Mouse (Mus musculus) MN1 (cell line): ENCODE measurements at regions not wholly inside any gene's neighbourhood (a gene's known extent, or its start where the extent isn't known, plus 50 kb on each side); places are given as distances from the start of the nearest gene placed in this dataset.

ENCODE experiments used
- DNase-seq: peaks from one replicate; pipeline ENCODE4 v3.0.0-alpha.2; 2016; ENCODE audit warnings: low spot score

GRCm38 (mm10) chr7:36940611-36941010 lies 242.7 kb downstream of the Tshz3 start:
- no peak for DNase-seq

GRCm38 (mm10) chr7:36945024-36945815 lies 247.3 kb downstream of the Tshz3 start:
- no peak for DNase-seq

DNA sequence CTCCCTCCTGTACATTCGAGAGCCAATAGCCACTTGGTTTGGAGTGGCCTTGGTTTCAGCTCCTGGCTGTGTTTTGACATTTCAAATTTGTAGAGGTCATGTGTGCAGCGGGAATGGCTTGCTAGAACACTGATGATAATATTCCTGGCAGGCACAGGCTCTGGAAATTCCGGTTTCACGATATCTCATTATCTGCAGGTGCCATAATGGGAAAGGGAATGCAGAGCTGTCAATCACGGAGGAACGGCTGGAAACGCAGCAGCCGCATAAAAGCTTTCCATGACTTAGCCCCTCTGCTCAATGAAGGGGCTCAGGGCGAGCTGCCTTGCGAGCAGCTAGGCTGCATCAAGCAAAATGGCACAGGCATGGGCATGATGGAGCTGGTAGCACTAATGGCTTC lies 251.6 kb downstream of the Tshz3 start:
- DNase-seq: no peak

- DNase-seq: no peak
Measured at GRCm38 (mm10) chr7:36955376-36955775, 257.5 kb downstream of the Tshz3 start.

DNA sequence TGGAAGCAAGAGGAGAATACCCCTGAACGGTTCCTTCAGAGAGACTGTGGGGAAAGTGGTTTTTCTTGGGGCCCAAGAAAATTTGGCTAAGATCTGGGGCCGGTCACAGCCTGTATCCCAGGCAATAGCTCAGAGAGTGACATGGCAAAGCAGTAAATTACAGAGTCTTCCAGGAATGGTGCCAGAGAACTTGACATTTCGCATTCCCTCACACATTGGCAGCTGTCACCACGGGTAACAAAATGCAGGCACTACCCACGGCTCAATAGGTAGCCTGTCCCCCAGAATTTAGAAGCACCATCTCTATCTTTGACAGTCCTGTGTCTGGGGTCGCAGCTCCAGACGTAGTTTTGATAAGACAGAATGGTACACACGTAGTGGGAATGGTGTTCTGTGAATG lies 260.3 kb downstream of the Tshz3 start:
- DNase-seq: no peak

DNA sequence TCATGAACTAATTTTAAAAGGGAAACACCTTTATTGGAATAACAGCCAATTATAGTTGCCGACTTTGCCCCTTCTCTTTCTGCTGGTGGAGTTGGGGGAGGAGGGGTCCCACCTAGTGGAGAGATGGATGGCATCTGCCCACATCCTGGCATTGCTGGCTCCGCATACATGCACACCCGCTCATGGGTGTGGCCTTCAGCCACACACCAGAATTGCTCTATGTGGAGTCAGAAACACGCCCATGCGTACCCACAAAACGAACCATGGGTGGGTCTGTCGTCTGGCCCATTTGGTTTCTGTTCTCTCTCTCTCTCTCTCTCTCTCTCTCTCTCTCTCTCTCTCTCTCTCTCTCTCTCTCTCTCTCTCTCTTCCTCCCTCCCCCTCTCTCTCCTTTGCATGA lies 273.9 kb downstream of the Tshz3 start:
- DNase-seq: no peak

- DNase-seq: no peak
Measured at GRCm38 (mm10) chr7:36973654-36974320, 275.9 kb downstream of the Tshz3 start.

DNA sequence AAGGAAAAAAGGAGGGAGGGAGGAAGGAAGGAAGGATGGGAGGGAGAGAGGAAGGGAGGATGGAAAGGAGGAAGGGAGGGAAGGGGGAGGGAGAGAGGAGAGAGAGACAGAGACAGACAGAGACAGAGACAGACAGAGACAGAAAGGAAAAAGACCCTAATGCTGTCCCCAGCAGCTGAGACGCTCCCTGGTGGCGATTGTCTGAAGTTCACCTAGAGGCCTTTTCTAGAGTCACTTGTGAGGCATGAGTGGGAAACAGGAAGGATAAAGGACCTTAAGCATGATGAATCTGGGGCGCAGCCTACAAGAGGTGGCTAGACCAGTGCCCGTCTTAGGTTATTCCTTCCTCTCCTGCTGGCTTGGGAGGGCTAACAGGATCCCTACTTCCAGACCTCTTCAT lies 276.7 kb downstream of the Tshz3 start:
- no peak for DNase-seq

- no peak for DNase-seq
Measured at GRCm38 (mm10) chr7:36975475-36975874, 277.6 kb downstream of the Tshz3 start.

- no peak for DNase-seq
Measured at GRCm38 (mm10) chr7:36977819-36978218, 279.9 kb downstream of the Tshz3 start.

GRCm38 (mm10) chr7:36989380-36989779 lies 291.5 kb downstream of the Tshz3 start:
- DNase-seq: no peak

GRCm38 (mm10) chr7:37004601-37005000 lies 306.7 kb downstream of the Tshz3 start:
- DNase-seq: no peak

- DNase-seq: no peak
Measured at GRCm38 (mm10) chr7:37005701-37006100, 307.8 kb downstream of the Tshz3 start.

DNA sequence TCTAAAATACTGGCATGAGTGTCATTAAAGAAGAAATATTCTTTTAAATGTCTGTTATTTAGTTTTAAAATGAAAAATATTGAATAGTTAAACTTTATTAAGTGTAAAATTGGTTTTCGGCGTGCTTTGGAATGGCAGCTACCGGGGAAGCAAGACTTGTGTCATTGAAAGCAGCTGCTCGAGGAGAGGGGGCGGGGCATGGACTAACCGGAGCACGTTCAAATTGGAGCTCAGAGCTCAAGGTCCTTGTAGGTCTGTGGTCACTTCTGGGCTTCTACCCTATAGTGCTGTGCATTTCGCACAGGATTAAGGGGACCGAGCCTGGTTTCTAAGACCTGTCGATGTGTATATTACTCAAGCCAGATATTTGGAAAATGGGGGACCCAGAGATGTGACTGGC lies 309.0 kb downstream of the Tshz3 start:
- no peak for DNase-seq

DNA sequence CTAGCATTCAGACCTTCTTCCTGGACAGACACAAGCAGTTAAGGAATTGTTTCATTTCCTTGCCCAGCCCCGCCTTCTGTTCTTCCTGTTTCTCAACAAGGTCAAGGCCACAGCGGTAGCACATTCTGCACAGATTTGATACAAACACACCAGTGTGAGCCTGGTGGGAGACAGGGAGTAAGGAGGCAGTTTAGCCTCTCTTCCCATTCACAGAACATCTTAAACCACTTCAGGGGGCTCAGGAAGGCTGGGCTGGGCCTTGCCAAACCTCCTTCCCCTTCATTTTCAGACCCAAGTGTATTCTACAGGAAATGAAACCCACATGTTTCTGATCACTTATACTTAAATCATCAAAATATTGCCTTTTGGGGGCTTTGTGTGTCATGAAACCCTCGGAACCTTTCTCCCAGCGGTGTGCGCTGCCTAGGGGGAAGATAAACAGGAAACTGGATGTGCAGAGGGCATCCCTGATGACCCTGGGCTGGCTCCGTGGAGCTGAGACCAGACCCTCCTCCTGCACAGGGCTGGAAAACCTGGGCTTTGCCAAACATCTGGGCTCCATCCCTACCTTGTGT lies 313.3 kb downstream of the Tshz3 start:
- no peak for DNase-seq

DNA sequence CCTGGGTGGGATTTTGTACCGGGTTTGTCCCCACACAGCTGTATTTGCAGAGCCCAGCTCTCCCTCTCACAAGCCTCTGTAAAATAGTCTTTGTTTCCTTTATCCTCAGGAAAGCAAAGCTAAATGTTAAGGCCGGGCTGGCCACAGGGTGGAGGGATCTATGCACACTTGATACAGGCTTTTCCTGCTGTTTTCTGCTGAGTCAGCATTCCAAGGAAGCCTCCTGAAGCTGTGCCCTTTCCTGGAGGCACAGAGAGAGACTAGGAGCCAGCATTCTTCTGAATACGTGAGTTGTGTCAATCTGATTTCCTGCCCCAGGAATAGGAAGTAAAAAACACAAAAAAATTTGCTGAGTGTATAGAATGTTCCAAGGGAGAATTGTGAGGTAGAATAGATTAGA lies 322.2 kb downstream of the Tshz3 start:
- DNase-seq: no peak

GRCm38 (mm10) chr7:37024501-37025025 lies 326.6 kb downstream of the Tshz3 start:
- DNase-seq: no peak

DNA sequence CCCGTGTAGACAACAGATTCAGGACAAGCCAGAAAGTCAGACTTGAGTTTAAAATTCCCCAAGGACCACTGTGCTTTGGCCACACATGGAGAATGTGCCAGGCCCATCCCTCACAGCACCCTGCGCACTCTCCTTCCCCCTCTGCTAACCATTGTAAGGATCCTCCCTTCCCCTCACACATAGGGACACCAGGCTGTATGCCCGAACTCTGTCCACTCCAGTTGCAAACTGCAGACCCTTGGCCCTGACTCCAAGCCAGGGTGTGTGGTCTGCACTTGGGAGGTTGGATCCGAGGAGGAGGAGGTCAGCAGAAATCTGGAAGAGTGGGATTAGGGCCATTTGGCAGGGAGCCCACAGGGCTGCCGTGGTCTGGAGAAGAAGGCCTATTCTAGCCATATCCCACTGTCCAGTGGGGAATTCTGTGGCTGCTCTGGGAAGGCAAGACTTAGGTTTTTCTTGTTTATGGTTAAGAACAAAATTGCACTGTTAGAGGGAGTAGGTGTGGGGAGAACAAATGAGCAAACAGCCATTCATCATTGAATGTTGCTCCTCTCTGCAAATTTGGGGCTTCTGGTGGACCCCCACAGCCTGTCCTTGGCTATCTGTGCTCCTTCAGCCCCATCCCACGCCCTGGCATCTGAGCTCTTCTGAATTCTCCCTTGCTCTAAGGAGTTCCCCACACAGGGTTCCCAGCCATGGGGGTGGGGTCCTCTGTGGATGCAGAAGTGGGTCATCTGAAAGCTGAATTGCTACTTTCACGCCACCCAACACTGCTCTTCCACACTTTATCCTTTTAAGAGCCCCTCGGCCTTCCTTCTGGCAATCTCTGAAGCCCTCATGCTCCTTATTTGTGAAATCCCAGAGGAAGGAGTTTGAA lies 366.9 kb downstream of the Tshz3 start:
- DNase-seq: no peak

DNA sequence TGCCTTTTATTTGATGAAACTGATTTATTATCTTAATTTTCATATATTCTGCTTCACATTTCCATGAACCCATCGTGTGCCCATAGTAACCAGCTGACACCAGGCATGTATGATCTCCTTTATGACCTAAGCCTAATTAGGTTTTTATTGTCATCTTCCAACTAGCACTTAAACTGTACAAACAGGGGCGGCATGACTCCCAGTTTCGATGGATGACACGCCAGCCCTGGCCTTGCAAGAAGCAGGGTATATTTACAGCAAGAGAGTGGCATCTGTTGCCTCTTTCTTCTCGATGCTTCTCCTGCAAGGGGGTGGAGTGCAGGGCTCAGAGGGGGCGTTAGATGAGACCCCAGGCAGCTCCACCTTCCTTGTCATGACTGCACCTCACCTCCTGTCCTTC lies 379.8 kb downstream of the Tshz3 start:
- DNase-seq: no peak

DNA sequence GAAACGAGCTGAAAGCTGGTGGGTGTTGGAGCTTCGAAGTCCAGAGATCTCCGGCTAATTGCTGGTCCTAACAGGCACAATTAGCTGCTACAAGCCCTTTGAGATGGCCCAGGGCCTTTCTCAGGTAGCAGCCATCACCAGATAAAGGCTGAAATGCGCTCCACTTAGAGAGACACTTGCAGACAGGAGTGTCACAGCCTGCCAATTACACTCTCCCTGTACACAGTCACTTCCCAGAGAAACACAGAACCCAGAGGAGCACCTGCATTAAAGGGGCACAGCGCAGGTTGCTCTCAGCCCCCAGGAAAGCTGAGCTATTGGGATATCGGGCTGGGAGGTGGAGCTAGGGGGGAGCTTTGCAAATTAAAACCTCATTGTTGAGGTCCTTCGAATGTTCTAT lies 380.2 kb downstream of the Tshz3 start:
- no peak for DNase-seq

DNA sequence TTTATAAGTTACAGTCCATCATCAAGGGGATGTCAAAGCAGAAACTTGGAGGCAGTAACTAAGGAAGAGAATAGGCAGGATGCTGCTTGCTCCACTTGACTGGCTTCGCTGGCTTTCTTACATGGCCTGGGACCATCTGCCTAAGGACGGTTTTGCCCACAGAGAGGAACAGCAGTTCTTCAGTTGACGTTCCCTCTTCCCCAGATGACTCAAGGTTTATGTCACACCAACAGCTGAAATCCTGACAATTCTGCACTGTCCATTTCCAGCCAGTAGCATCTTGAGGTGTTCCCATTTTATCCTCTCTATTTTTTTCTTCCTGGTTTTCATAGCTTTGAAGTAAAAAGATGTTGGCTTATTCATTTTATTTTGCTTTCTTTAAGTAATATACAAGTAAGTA lies 391.8 kb downstream of the Tshz3 start:
- DNase-seq: no peak

- DNase-seq: no peak
Measured at GRCm38 (mm10) chr7:37092572-37092971, 394.7 kb downstream of the Tshz3 start.
